Mouse (Mus musculus) liver, embryonic 14.5 days (tissue): ENCODE measurements around the gene Bbs9. TPM values are rescaled to one million over a fixed set of nuclear protein-coding genes. Genes with fewer than 3 reads are reported as not detected.

ENCODE experiments used
- ATAC-seq: fragments of 200-750 bp; cut with Nextera tagmentation; 2 replicates; pipeline ENCODE4 v1.8.0; 2017; ENCODE audit warnings: moderate number of reproducible peaks, mild to moderate bottlenecking, moderate library complexity; ENCODE audit not compliant: insufficient read depth
- DNase-seq, 3 experiments: peaks; one replicate each; pipeline ENCODE4 v3.0.0-alpha.2; 2012 to 2013; ENCODE audit warnings: low read depth in 3 of 3, low spot score in 3 of 3
- H3K27ac ChIP-seq: fragments of 300-500 bp; sonication (generic); 2 replicates; pipeline ENCODE4 v1.5.1; 2014; ENCODE audit warnings: moderate library complexity, mild to moderate bottlenecking, control low read depth, inconsistent platforms
- H3K27me3 ChIP-seq: fragments of 300-500 bp; sonication (generic); 2 replicates; pipeline ENCODE4 v1.6.1; 2014; ENCODE audit warnings: mild to moderate bottlenecking, low read length, moderate library complexity; ENCODE audit not compliant: control insufficient read depth, insufficient read depth
- H3K36me3 ChIP-seq: fragments of 300-500 bp; sonication (generic); replicated peaks from 2 replicates; pipeline ENCODE4 v1.6.1; 2014; ENCODE audit warnings: low read depth; ENCODE audit not compliant: control insufficient read depth, insufficient read depth
- H3K4me1 ChIP-seq, 2 experiments: fragments of 200-500 bp in 1 of 2; fragments of 300-500 bp in 1 of 2; sonication (generic) in 1 of 2; replicated peaks; 2 replicates each; pipeline ENCODE4 v1.6.1; 2012 to 2014; ENCODE audit warnings: antibody characterized with exemption in 1 of 2, inconsistent platforms in 1 of 2, low read length in 1 of 2; ENCODE audit not compliant: control insufficient read depth in 2 of 2, insufficient read depth in 2 of 2
- H3K4me2 ChIP-seq: fragments of 300-500 bp; sonication (generic); 2 replicates; pipeline ENCODE4 v1.6.1; 2014; ENCODE audit warnings: low read depth, mild to moderate bottlenecking, control low read depth, moderate library complexity
- H3K4me3 ChIP-seq, 2 experiments: fragments of 200-500 bp in 1 of 2; fragments of 300-500 bp in 1 of 2; sonication (generic) in 1 of 2; 2 replicates each; pipeline ENCODE4 v1.5.1; 2012 to 2014; ENCODE audit warnings: low read depth in 2 of 2, low read length in 2 of 2, mild to moderate bottlenecking in 2 of 2, control low read depth in 1 of 2, inconsistent platforms in 1 of 2, moderate library complexity in 1 of 2; ENCODE audit not compliant: insufficient read depth in 1 of 2
- H3K9ac ChIP-seq: fragments of 300-500 bp; sonication (generic); replicated peaks from 2 replicates; pipeline ENCODE4 v1.6.1; 2014; ENCODE audit warnings: mild to moderate bottlenecking, control low read depth, moderate library complexity
- H3K9me3 ChIP-seq: fragments of 300-500 bp; sonication (generic); 2 replicates; pipeline ENCODE4 v1.6.1; 2016; ENCODE audit warnings: low read length, mixed read lengths; ENCODE audit not compliant: control insufficient read depth
- CTCF ChIP-seq: IDR thresholded peaks from 2 replicates; pipeline ENCODE4 v1.5.1; 2016; ENCODE audit warnings: antibody characterized with exemption, low read depth, control low read depth
- EP300 ChIP-seq: IDR thresholded peaks from 2 replicates; pipeline ENCODE4 v1.6.1; 2016; ENCODE audit warnings: antibody characterized with exemption, low read depth
- WGBS: fragments of 180-500 bp; shearing (Covaris S2); extraction: QIAGEN DNeasy Blood & Tissue Kit; methylation state at CpG from one replicate; pipeline ENCODE4 v1.1.7; 2014; ENCODE audit not compliant: insufficient replicate concordance; 5-methylcytosine and 5-hydroxymethylcytosine counted together
- polyA plus RNA-seq, 2 experiments: library from polyadenylated mRNA; depleted of rRNA in 1 of 2; stranded (reverse) in 1 of 2; unstranded in 1 of 2; fragments of >200 nt; fragmentation: Nextera tagmentation in 1 of 2; extraction: Ambion mirVana in 1 of 2; gene quantifications; 2 replicates each; pipeline versions ENCODE4 v1.2.1 to v1.2.3; 2012 to 2014

The Bbs9 gene
- polyA plus RNA-seq, 2 experiments, result 2.2 to 2.3 TPM

DNA sequence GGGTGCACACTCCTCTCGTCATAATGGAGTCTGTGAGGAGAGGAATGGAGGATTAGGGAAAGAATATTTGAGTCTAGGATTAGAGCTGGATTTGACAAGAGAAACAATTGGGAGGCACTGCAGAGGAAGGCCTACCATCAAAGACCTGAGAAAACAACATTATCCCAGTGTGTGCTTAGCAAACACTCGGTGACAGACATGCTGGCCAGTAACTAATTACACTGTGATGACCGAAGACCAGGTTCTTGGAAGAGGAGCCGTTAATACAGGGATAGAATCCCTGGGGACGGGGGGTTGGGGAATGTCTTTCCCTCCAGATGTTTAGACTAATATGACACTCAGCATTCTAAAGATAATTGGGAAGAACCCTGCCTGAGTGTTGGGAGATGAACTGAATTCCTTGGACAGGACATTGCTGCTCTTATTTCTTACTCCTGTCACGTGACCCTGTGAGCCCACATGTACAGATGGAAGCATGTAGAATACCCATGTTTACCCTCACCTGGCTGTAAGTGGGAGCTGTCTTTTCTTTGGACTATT, 345.2 kb downstream of the Bbs9 start:
- ATAC-seq (no peak), DNase-seq (no peak)
- TF ChIP-seq EP300, result no peak
- TF ChIP-seq CTCF, result no peak
- Histone ChIP-seq H3K4me1 (no peaks in the 10 kb centered on the region), H3K27me3 (no peaks in the 10 kb centered on the region), H3K4me3 (no peak overlapping the region), H3K36me3 (no peaks in the 10 kb centered on the region), H3K27ac (no peak overlapping the region), H3K4me2 (no peak overlapping the region), H3K9ac (no peak overlapping the region), H3K9me3 (no peaks in the 10 kb centered on the region)
- 69% methylated on average over 6 of the region's 6 CpGs for WGBS

- H3K27ac ChIP-seq, result no peak overlapping the region
- DNase-seq (no peak), ATAC-seq (no peak)
- no peaks in the 10 kb centered on the region for H3K36me3 ChIP-seq
- no peaks in the 10 kb centered on the region for H3K4me1 ChIP-seq
- no peak overlapping the region for H3K4me3 ChIP-seq
- WGBS, result 76% methylated on average over 5 of the region's 5 CpGs
- TF ChIP-seq CTCF (no peak), EP300 (no peak)
- no peaks in the 10 kb centered on the region for H3K9me3 ChIP-seq
- H3K9ac ChIP-seq, result no peak overlapping the region
- no peak overlapping the region for H3K4me2 ChIP-seq
- no peaks in the 10 kb centered on the region for H3K27me3 ChIP-seq
Measured at GRCm38 (mm10) chr9:22822770-22823169, 347.3 kb downstream of the Bbs9 start.

DNA sequence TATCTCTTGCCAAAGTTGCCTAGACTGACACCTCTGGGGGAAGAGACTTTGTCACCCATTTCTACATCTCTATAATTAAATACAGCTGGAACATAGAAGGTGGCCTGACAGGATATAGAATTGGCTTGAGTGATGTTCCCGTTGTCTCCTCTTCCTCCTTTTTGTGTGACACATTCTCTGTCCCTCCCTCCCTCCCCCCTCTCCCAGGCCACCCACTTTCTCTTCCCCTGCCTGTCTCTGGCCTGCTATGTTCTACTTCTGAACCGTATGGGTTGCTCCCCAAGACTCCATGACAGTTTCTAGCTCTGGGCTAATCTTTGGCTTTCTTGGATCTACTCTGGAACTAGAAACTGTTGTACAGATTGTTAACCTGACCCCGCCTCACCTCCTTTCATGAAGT, 348.3 kb downstream of the Bbs9 start:
- no peak overlapping the region for H3K9ac ChIP-seq
- no peak for TF ChIP-seq EP300
- no peaks in the 10 kb centered on the region for H3K9me3 ChIP-seq
- no peak overlapping the region for H3K27ac ChIP-seq
- DNase-seq (no peak), ATAC-seq (no peak)
- no peaks in the 10 kb centered on the region for H3K27me3 ChIP-seq
- no peak overlapping the region for H3K4me3 ChIP-seq
- no peak overlapping the region for H3K4me2 ChIP-seq
- H3K36me3 ChIP-seq, result no peaks in the 10 kb centered on the region
- H3K4me1 ChIP-seq, result no peaks in the 10 kb centered on the region
- WGBS, result 33% methylated on average over 3 of the region's 3 CpGs

DNA sequence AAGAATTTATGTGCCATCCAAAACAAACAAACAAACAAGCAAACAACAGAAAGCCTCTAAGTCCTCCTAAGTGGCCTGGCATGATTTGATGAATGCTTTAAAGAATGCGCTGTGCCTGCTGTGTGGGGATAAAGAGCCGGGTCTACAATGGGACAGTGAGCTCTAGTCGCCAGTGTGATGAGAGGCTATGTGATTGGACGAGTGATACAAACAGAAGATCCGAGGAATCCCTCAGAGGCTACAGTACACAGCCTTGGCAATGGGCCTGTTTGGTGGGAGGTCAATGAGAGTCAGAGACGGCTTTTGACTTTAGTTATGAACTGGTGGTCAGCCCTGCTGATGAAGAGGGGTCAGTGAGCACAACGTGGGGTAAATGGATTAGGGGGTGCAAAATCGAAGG, 349.4 kb downstream of the Bbs9 start:
- no peak overlapping the region for H3K4me3 ChIP-seq
- no peaks in the 10 kb centered on the region for H3K27me3 ChIP-seq
- WGBS, result 60% methylated on average over 8 of the region's 8 CpGs
- H3K27ac ChIP-seq, result no peak overlapping the region
- no peaks in the 10 kb centered on the region for H3K4me1 ChIP-seq
- no peak for ATAC-seq
- TF ChIP-seq CTCF (no peak), EP300 (no peak)
- no peak for DNase-seq
- no peaks in the 10 kb centered on the region for H3K9me3 ChIP-seq
- no peak overlapping the region for H3K9ac ChIP-seq
- no peak overlapping the region for H3K4me2 ChIP-seq
- no peaks in the 10 kb centered on the region for H3K36me3 ChIP-seq

GRCm38 (mm10) chr9:22826571-22826990, 351.1 kb downstream of the Bbs9 start:
- H3K4me1 ChIP-seq, result no peaks in the 10 kb centered on the region
- 43% methylated on average over 3 of the region's 3 CpGs for WGBS
- no peak for TF ChIP-seq CTCF
- TF ChIP-seq EP300, result no peak
- H3K9me3 ChIP-seq, result no peaks in the 10 kb centered on the region
- H3K36me3 ChIP-seq, result no peaks in the 10 kb centered on the region
- H3K9ac ChIP-seq, result no peak overlapping the region
- ATAC-seq (no peak), DNase-seq (no peak)
- no peak overlapping the region for H3K4me3 ChIP-seq
- H3K27me3 ChIP-seq, result no peaks in the 10 kb centered on the region
- no peak overlapping the region for H3K4me2 ChIP-seq
- H3K27ac ChIP-seq, result no peak overlapping the region
